Mouse (Mus musculus) retina, postnatal 7 days (tissue): ENCODE data around the gene Hnrnpl.

ENCODE experiments used
- DNase-seq: peaks from one replicate; pipeline ENCODE4 v3.0.0-alpha.2; 2012; ENCODE audit warnings: low read depth, low spot score

Gene Hnrnpl

DNA sequence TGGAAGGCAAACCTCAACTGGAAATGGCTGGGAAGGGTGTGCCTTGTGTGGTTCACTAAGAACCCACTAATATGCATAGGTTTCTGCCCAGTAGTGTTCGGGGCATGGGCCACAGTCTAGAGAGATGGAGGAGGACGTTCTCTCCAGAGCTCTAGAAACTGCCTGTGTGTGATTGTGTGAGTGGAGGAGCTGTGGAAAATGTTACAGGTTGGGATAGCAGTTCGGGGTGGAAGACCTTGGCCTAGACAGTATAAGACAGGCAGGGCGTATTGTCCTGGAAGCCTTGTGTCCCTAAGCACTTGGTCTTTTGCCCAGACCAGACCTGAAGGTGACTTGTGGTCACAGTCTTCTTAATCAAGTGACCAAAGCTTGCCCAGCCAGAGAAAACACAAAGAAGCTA lies 4.1 kb downstream of the Hnrnpl start:
- no peak for DNase-seq

DNA sequence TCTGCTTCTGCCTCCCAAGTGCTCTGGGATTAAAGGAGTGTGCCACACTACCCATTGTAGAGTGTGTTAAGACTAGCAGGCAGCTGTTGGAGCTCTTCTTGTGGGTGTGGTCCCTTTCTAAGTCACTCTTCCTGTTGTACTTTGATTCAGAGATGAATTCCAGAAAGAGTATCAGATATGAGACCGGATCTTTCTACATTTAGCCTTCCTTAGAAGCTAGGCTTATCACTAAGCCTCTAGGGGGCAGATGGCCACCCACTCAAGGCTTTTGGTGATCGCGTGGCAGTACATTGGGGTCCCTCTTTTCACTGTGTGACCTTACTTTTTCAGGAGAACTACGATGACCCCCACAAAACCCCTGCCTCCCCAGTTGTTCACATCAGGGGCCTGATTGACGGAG lies 4.6 kb downstream of the Hnrnpl start:
- no peak for DNase-seq

DNA sequence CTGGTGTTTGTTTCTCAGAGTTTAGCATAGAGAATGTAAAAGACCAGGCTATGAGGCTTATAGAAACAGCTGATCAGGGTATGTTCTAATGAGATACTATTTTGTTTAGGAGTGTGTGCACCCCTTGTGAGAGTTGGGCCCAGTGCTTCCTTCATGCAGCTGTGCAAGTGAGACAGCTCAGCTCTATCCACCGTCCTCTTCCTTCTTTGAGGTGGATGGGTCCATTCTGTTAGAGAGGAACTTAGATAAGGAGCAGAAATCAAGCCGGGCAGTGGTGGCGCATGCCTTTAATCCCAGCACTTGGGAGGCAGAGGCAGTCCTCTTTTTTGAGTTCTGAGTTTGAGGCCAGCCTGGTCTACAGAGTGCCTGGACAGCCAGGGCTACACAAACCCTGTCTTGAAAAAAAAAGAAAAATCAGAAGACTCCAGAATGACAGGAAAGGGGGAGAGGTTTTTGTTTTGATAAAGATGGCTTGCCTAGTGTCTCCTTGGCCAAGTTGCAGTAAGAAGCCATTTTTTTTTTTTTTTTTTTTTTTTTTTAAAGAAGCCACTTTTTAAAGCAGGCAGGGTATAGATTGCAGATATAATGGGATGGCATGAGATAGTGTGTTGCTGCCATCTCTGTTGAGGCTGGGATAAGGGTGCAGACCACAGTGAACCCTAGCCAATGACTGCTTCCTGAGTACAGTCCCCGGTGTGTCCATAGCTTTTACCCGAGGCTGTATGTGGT lies 6.1 kb downstream of the Hnrnpl start:
- DNase-seq: no peak

DNA sequence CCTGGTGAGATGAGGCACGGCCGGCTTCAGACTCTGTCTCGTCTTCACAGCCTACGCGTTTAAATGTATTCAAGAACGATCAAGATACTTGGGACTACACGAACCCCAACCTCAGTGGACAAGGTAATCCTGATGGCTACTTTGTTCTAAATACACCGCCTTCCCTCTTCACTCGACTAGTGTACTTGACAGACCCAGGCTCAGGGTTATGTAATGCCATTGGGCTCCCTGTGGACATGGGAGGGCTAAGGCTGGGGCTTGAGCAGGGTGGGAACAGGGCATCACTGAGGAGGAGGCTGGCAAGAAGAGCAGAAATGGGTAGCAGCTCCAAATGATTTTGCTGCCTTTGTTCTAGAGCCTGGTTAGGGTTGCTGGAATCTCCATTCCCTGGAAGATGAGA lies 6.9 kb downstream of the Hnrnpl start:
- no peak for DNase-seq

DNA sequence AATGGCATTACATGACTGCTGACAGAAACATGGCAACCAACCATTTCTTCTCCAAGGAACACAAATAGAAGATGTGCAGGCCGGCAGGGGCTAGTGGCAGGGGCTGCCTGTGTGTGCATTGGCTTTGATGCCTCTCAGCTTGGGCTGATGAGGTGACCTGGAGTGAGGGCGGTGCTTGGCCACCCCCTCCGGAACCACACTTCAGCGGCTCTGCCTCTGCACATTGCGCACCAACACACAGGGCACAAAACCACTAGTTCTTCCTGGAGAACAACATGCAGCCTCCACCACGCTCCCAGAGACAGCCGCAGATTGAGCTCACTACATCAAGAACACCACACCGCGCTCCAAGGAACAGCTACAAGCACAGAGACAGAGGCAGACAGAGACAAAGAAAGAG lies 7.9 kb downstream of the Hnrnpl start:
- DNase-seq: no peak

DNA sequence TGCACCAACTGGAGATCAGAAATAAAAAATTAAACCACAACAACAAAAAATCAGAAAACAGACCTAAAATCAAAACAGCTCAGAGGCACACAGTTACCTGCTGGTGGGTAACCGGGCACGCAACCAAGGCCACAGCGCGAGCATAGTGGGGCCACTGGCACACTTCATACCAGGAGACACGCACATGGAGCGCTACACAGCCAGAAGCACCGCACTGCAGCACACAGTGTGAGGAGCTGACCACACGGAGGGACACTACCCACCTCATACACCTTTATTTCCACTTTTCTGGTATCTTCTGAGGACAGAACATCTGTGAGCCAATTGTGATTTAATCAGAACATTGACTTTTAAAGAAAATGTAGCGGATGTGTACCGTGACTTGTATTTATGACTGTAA lies 8.6 kb downstream of the Hnrnpl start:
- DNase-seq: no peak

DNA sequence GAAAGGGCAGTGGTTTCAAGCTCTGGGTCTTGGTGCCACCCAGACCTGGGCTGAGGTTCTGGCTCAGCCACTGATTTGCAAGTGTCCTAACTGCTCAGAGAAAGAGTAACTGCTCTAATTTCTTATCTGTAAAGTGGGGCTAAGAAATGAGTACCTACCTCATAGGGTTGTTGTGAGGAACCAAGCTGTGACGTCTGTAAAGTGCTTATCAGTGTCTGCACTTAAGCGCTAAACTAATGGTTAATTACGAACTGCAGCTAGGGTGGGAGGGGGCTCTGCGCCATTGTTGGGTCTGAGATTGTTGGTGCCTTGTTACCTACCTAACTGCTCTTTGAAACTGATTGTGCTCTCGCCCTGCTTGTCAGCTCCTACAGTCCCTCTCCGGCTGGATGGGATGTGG lies 9.2 kb downstream of the Hnrnpl start:
- no peak for DNase-seq

DNA sequence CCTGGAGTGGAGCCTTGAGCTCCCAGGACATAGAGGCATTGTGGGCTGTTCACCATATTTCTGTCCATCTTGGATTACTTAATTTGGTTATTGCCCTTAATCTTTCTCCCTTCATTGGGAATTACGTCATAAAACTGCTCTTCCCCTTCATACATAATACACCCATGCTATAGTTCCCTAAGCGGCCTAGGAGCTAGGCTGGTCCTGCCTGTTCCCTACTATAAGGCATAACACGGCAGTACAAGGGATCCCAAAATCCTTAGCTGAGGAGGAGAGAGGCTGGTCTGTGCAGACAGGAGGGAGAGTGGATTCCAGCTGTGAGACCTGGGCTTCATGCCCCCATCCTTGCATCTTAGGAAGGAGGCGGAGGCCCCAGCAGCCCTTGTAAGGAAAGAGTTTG lies 9.6 kb downstream of the Hnrnpl start:
- DNase-seq: no peak

DNA sequence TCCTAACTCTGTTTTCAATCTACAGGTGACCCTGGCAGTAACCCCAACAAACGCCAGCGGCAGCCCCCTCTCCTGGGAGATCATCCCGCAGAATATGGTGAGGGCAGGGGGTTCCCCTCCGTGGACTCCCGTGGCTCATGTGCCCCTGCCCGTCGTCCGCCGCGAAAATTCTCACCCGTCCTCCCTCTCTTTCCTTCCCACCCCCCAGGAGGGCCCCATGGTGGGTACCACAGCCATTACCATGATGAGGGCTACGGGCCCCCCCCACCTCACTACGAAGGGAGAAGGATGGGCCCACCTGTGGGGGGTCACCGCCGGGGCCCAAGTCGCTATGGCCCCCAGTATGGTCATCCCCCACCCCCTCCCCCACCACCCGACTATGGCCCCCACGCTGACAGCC lies 10.1 kb downstream of the Hnrnpl start:
- DNase-seq: no peak

DNA sequence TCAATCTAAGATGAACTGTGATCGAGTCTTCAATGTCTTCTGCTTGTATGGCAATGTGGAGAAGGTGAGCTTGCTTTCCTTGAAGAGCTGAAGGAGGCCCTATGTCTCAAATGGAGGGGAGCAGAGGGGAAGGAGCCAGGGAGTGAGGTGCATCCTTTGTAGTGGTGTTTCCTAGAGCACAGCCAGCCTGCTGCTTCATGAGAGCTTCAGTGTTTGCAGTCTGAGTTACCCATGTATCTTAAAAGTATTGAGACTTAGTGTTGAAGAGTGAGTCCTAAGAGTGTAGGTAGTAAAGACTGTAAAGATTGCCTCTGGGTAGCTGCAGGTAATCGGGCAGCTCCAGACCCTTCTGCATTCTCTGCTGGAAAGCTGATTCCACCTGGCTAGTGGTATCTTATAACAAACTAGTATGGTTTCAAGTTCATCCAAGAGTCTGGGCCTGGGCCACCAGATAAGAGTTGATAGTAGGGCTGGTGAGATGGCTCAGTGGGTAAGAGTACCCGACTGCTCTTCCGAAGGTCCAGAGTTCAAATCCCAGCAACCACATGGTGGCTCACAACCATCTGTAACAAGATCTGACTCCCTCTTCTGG lies 10.6 kb downstream of the Hnrnpl start:
- no peak for DNase-seq

DNA sequence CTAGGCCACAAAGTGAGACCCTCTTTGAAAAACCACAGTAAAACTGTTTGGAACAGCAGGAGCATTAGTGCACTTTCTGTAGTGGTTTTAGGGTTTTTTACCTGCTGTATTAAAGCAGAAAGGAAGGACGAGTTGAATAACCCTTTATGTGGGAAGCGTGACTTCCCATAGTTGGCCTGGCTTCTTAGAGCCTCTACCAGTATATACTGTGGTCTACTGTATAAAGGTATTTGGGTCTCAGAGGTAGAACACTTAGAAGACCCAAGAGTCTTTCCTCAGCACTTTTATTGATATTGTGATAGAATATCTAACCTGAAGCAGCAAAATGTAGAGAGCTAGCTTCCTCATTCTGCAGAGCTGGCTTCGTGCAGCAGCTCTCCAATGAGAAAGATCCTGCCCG lies 11.2 kb downstream of the Hnrnpl start:
- DNase-seq: no peak

DNA sequence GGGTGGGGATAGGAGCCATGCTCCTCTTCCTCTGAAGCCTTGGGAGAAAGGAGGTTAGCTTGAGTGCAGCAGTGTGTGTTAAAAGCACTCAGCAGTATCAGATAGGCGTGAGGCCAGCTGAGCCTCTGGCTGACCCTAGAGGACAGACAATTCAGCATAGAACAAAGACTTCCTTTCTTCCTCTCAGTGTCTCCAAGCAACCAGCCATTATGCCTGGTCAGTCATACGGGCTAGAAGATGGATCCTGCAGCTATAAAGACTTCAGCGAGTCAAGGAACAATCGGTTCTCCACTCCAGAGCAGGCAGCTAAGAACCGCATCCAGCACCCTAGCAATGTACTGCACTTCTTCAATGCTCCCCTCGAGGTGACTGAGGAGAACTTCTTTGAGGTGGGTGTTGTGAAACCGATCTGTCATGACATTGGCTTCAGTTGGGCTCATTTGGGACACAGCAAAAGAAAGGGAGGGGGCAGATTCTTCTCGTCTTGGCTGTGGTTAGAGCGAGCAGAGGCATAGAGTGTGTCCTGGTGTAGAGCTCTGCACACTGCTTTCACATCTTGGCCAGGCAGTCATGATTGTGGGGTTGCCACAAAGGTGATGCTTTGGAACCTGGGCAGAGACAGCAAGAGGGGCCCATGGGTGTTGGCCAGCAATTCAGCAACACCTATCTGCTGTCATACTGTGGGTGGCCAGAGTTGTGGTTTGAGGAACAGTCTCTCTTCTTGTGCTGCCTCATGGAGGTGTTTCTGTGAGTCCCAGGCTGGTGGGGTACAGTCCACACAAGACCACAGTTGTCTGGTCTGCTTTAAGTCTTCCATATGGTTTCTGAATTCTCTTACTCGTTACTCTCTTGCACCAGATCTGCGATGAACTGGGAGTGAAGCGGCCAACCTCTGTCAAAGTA lies 12.3 kb downstream of the Hnrnpl start:
- no peak for DNase-seq

DNA sequence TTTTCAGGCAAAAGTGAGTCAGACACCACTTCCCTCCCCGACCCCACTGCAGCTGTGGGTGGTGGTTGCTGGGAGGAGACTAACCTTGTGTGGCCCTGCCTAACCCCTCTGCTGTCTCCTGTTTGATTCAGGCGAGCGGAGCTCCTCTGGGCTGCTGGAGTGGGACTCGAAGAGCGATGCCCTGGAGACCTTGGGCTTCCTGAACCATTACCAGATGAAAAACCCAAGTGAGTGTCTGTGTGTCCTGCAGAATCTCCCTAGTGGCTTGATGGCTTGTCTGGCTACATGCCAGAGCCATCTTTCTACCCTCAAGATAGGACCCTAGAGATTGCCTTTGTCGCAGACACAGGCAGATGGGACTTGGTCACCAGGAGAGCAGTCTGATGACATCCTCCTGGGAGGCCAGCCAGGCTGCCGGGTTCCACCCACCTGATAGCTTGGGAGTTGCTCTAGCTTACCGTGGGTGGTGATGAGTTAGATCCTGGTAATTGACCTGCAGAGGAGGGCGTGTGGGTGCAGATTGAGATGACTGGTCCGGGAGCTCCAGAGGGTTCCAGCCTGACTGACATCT lies 13.0 kb downstream of the Hnrnpl start:
- DNase-seq: no peak

DNA sequence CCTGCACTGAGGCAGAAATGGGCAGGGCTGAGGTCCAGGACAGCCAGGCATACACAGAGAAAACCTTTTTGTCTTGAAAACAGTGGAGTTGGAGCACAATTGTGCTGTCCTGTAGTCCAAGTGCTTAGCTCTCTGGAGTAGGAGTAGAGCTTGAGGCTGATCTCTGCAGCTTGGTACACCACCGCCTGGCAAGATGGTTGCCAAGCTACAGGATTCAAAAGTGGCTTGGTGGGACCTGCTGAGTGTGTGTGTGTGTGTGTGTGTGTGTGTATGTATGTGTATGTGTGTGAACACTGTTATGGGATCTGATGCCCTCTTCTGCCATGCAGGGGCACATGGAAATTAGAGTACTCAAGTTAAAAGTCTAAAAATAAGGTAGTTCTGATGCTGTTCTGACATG lies 14.2 kb downstream of the Hnrnpl start:
- no peak for DNase-seq

DNA sequence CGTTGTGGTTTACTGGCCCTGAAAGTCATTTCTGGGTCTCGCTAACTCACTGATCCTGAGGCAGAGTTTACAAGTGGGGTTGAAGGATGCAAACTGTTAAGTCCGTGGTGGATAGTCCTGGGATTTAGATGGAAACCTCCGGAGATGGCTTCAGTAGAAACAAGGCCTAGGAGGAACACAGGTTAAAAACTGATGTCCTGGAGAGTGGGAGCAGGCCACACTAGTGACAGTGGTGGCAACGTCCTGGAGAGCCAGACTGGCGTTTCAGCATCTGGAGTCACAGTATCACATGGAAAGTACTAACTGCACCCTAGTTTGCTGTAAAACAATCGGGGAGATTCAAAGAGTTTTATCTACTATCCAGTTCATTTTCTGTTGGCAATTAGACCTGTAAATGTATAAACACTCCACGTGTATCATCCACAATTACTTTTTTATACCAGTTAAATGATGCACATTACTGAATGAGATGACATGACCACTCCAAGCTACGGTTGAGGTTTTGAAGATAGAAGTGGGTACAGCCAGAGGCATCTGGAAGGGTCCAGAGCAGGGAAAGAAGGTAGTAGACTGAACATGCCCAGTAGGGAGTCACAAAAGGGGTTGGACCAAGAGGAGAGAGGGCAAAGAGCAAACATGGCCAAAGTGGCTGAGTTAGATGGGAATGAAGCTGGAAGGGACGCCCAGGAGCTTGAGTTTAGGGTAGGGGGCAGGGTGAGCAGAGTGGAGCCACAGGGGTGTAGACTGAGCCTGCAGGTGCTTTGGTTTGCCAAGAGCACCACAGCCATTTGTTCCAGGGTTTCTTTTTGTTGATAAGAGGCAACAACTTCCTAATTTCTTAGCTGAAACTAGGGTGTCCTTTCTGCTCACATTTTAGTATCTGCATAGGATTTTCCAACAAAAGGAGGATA lies 14.9 kb downstream of the Hnrnpl start:
- DNase-seq: no peak

DNA sequence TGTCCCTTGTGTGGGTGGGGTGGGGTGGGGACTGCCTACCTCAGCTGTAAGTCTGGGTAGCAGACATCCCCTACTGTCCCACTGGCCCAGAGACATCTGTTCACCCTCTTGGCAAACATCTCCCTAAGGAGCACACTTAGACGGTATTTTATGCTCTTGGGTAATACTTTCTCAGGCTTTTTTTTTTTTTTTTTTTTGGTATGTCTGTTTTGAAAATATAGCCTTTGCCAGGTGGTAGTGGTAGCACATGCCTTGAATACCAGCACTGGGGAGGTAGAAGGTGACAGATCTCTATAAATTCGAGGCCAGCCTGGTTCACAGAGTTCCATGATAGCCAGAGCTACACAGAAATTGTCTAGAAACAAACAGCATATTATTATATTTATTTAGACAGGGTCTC lies 15.6 kb downstream of the Hnrnpl start:
- no peak for DNase-seq

DNA sequence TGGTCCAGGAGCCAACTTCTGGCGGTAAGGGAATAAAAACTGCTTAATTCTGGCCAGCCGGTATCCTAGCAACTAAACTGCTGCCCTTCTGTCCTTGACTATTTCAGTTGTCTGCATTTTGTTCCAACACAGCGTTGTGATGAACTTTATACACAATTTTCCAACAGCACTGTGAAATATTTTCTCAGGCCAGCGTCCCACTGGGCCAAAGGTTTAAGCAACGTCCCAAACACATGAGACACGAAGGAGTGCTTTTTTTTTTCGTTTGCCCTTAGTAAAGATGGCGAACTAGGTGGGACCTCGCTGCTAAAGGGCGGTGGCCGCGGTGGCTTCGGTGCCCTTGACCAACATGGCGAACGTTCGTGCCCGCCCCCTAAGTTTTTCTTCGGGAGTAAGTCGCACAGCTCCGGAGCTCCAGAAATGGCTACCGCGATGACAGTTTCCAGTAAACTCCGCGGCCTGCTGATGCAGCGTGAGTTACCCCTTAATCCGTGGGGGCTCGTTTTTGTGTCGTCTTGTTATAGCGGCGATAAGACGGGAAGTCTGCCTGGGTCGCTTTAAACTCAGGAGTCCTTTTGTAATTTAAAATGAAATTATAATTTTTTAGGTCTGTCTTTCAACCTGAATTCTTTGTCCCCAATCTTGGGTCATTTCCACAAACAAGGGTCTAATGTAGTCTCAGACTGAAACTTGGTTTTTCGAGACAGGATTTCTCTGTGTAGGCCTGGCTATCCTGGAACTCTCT lies 16.8 kb downstream of the Hnrnpl start, which contains the start of gene Ech1:
Gene Ech1, plus strand, starts transcription at position 277 of the 745 bp plus-strand sequence.
- peak; percentile 85 for DNase-seq

DNA sequence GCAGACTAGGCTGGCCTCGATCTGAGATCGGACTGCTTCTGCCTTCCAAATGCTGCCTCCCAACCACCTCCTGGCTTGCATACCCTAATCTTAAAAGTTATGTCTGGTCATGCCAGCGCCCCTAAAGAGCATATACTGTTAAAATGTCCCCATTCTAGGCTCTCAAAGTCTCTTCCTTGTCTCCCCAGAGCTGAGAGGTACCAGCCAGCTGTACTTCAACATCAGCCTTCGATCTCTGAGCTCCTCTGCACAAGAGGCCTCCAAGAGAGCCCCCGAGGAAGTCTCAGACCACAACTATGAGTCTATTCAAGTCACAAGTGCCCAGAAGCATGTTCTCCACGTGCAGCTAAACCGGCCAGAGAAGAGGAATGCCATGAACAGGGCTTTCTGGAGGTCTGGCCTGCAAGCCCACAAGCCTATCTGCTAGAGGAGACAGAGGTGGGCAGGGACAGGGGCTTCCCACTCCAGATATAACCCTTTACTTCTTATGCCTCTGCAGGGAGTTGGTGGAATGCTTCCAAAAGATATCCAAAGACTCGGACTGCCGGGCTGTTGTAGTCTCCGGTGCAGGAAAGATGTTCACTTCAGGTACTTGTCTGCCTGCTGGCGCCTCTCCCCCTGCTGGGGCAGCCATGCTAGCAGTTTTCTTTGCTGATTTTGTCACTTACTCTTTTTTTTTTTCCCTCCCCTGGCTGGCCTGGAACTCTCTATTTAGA lies 17.5 kb downstream of the Hnrnpl start:
- no peak for DNase-seq

DNA sequence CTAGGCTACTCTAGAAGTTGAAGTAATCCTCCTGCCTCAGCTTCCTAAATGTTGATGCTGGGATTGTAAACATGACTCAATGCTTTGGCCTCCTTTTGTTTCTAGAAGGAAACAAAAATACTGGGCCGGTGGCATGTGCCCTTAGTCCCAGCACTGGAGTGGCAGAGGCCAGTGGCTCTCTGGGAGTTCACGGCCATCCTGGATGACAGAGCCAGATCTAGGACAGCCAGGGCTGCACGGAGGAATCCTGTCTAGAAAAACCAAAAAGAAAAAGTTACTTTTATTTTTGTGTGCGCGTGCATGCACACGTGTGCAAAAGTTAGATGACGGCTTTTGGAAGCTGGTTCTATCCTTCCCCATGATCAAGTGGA lies 18.0 kb downstream of the Hnrnpl start:
- DNase-seq: no peak

DNA sequence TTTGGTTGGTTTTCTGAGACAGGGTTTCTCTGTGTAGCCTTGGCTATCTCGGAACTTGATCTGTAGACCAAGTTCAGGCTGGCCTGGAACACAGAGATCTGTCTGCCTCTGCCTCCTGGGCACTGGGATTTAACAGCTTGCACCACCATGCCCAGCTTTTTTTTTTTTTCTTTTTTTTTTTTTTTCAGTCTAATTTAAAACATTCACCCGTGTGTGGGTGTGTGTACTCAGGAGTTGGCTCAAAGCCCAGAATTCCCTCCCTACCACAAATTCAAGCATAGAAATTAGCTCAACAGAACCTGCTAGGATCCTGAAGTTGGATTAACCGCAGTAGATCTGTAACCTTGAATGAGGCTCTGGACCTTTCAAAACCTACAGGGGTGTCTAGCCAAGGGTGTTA lies 19.0 kb downstream of the Hnrnpl start:
- no peak for DNase-seq
